Mouse (Mus musculus) lung, postnatal 0 days (tissue): ENCODE measurements around the gene Dgkz. TPM values are rescaled to one million over a fixed set of nuclear protein-coding genes. Genes with fewer than 3 reads are reported as not detected.
A peak's percentile ranks its signal among the peaks of the same experiment; 100 is the strongest.

Experiments
- ATAC-seq: fragments of 200-750 bp; cut with Nextera tagmentation; 2 replicates; pipeline ENCODE4 v1.8.0; 2017; ENCODE audit warnings: moderate library complexity
- DNase-seq: peaks from one replicate; pipeline ENCODE4 v3.0.0-alpha.2; 2016; ENCODE audit warnings: low spot score
- H3K27ac ChIP-seq: fragments of 300-500 bp; sonication (generic); 2 replicates; pipeline ENCODE4 v1.5.1; 2014; ENCODE audit warnings: antibody characterized with exemption, mild to moderate bottlenecking, low read length, mixed read lengths
- H3K27me3 ChIP-seq: fragments of 300-500 bp; sonication (generic); replicated peaks from 2 replicates; pipeline ENCODE4 v1.6.1; 2014; ENCODE audit warnings: low read length, mixed read lengths; ENCODE audit not compliant: insufficient read depth
- H3K36me3 ChIP-seq: fragments of 300-500 bp; sonication (generic); 2 replicates; pipeline ENCODE4 v1.6.1; 2014; ENCODE audit warnings: low read length, mixed read lengths; ENCODE audit not compliant: insufficient read depth
- H3K4me1 ChIP-seq: fragments of 300-500 bp; sonication (generic); 2 replicates; pipeline ENCODE4 v1.6.1; 2014; ENCODE audit warnings: antibody characterized with exemption, low read depth, low read length, mixed read lengths; ENCODE audit not compliant: insufficient read depth
- H3K4me2 ChIP-seq: fragments of 300-500 bp; sonication (generic); replicated peaks from 2 replicates; pipeline ENCODE4 v1.6.1; 2014; ENCODE audit warnings: low read depth, mild to moderate bottlenecking, low read length, moderate library complexity, mixed read lengths
- H3K4me3 ChIP-seq: fragments of 300-500 bp; sonication (generic); 2 replicates; pipeline ENCODE4 v1.5.1; 2014; ENCODE audit warnings: low read depth, low read length
- H3K9ac ChIP-seq: fragments of 300-500 bp; sonication (generic); replicated peaks from 2 replicates; pipeline ENCODE4 v1.6.1; 2014; ENCODE audit warnings: low read depth, mild to moderate bottlenecking
- H3K9me3 ChIP-seq: fragments of 300-500 bp; sonication (generic); 2 replicates; pipeline ENCODE4 v1.6.1; 2016; ENCODE audit warnings: low read length, mixed read lengths
- CTCF ChIP-seq: IDR thresholded peaks from 2 replicates; pipeline ENCODE4 v1.5.1; 2016; ENCODE audit warnings: antibody characterized with exemption, mild to moderate bottlenecking
- EP300 ChIP-seq: IDR thresholded peaks from 2 replicates; pipeline ENCODE4 v1.6.1; 2016; ENCODE audit warnings: antibody characterized with exemption, mild to moderate bottlenecking, control low read depth
- WGBS: fragments of 180-500 bp; shearing (Covaris S2); extraction: QIAGEN DNeasy Blood & Tissue Kit; methylation state at CpG from one replicate; pipeline ENCODE4 v1.1.7; 2014; 5-methylcytosine and 5-hydroxymethylcytosine counted together
- polyA plus RNA-seq: library from polyadenylated mRNA; unstranded; fragments of >200 nt; fragmentation: Nextera tagmentation; extraction: Ambion mirVana; gene quantifications from 2 replicates; pipeline ENCODE4 v1.2.1, GENCODE M21; 2015

Gene Dgkz
- polyA plus RNA-seq, 1 experiment from 2014 or later = 50.7 TPM

GRCm38 (mm10) chr2:91947397-91948150 lies 28.1 kb downstream of the Dgkz start:
- TF ChIP-seq EP300 (no peak), CTCF (no peak; the same call in 1 of the 2 replicates)
- ATAC-seq = peak; percentile 49
- Histone ChIP-seq H3K4me3 (no peak overlapping the region), H3K9me3 (no peaks in the 10 kb centered on the region), H3K36me3 (no peaks in the 10 kb centered on the region), H3K27me3 (no peaks in the 10 kb centered on the region), H3K27ac (peak overlapping the region; percentile 40), H3K4me2 (no peak overlapping the region), H3K9ac (no peak overlapping the region), H3K4me1 (peaks cover 33% of the 10 kb centered on the region)
- WGBS = 46% methylated on average over 11 of the region's 11 CpGs
- DNase-seq = peak; percentile 54

DNA sequence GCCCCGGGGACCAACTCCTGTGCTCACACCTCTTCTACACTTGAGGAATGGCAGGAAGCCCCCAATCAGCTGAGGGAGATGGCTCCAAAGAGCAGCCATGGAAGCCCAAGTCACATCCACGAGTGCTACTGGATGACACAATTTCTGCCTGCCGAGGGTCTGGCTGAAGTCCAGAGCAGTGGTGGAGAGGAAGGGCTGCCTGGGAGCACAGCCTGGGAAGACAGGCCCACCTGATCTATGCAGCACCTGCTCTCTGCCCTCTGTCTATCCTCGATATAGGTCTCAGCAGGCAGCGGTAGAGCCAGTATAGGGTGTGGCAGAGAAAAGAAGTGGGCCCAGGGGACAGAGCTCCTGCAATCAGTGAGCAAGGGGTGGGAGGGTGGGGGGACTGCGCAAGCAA lies 28.8 kb downstream of the Dgkz start:
- ATAC-seq = no peak
- no peak overlapping the region for H3K27ac ChIP-seq
- no peak overlapping the region for H3K4me2 ChIP-seq

DNA sequence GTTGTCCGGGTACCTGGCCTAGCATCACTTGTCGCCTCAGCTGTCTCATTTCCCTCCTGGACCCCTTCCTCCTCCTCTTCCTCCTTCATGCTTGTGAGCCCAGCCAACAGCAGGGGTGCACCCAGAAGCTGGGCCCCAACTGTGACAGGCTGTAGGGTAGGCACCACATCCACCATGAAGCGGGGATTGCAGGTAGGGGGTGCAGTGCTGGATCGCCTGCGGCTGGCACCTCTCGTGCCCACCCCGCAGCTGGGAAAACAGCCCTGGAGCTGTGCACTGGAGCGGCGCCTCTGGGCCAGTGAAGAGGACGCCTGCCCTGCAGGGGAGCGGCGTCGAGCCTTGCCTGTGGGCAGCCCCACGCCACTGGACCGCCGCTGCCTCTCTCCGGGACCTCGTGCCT lies 30.2 kb downstream of the Dgkz start, which contains the start of gene Gm9821:
Gm9821 (plus strand) TSS at position 221 of the 400 bp plus-strand sequence.
- Histone ChIP-seq H3K27me3 (no peaks in the 10 kb centered on the region), H3K27ac (no peak within 1 kb of the TSS), H3K36me3 (no peaks in the 10 kb centered on the region), H3K4me3 (no peak within 1 kb of the TSS), H3K4me1 (peaks cover 30% of the 10 kb centered on the region), H3K9ac (no peak within 1 kb of the TSS), H3K4me2 (no peak within 1 kb of the TSS), H3K9me3 (no peaks in the 10 kb centered on the region)
- ATAC-seq = no peak
- TF ChIP-seq EP300 (no peak), CTCF (no peak)
- 91% methylated on average over 17 of the region's 18 CpGs for WGBS
- DNase-seq = no peak

More for the DNA sequence above, 28.8 kb downstream of the Dgkz start:
- Histone ChIP-seq H3K4me1 (peaks cover 33% of the 10 kb centered on the region), H3K27me3 (no peaks in the 10 kb centered on the region), H3K9ac (no peak overlapping the region), H3K36me3 (no peaks in the 10 kb centered on the region), H3K4me3 (no peak overlapping the region), H3K9me3 (no peaks in the 10 kb centered on the region)
- DNase-seq = no peak
- WGBS = 36% methylated on average over 6 of the region's 6 CpGs
- TF ChIP-seq CTCF (no peak), EP300 (no peak)

DNA sequence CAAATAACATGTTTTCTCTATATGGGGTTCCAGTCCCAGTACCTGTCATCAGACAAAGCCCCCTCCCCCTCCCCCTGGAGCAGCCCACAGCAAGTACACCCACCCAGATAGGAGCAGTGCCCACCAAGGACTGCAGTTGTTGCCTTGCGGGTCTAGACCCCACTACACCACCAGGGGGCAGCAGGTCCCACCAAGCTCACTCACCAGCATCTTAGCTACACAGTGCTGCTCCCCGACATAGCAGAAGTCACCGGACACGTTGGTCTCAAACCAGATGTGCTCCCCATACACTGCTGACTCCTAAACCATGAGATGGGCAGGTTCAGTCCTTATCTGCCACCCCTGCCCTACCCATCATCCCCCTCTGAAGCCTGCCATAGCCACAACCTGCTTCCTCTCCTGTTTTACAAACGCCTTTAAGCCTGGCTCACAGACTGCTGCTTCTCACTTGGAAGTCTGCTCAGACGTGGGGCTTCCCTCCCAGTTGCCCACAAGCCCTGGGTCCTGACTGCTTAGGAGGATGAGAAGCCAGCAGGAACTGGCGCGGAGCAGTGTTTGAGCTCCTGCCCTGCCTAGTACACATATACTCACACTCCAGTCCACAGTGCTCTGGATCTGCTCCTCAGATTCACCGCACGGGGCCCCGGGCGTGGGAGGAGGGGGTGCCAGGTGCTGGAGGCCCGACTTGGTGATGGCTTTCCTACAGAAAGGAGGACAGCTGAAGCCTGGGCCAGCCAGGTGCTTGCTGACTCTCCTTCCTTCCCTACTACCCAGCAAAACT lies 31.3 kb downstream of the Dgkz start:
- ATAC-seq = peak; percentile 59
- peaks cover 6% of the 10 kb centered on the region; the same call in 1 of the 2 replicates for H3K36me3 ChIP-seq
- TF ChIP-seq EP300 (no peak), CTCF (peak; percentile 98)

DNA sequence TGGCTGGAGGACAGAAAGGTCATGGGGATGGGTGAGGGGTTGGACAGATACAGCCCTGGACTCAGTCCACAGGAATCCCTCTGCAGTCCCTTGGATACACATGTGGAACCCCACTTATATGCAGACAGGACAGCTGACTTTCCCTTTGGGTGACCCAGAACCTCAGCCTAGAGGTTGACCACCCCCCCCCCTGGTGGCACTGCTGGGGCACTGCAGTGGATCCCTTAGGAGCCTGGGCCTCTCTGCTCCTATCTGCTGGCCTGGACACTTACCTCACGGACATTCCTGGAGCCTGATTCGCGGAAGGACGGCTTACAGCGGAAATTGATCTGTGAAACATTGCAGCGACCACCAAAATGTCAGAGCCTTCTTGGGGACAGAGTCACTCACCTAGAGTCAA lies 33.3 kb downstream of the Dgkz start:
- no peak overlapping the region for H3K4me3 ChIP-seq
- TF ChIP-seq CTCF (peak; percentile 67), EP300 (no peak)
- H3K27ac ChIP-seq = no peak overlapping the region
- no peak overlapping the region for H3K4me2 ChIP-seq
- H3K27me3 ChIP-seq = no peaks in the 10 kb centered on the region
- peaks cover 26% of the 10 kb centered on the region for H3K36me3 ChIP-seq
- H3K9me3 ChIP-seq = no peaks in the 10 kb centered on the region
- DNase-seq (no peak), ATAC-seq (no peak; the same call in 1 of the 2 replicates)
- WGBS = 63% methylated on average over 6 of the region's 6 CpGs
- H3K4me1 ChIP-seq = peaks cover 11% of the 10 kb centered on the region; the same call in 1 of the 2 replicates
- no peak overlapping the region for H3K9ac ChIP-seq

More for the DNA sequence above, 31.3 kb downstream of the Dgkz start:
- no peaks in the 10 kb centered on the region for H3K27me3 ChIP-seq
- H3K27ac ChIP-seq = no peak overlapping the region
- no peak overlapping the region for H3K4me2 ChIP-seq
- no peaks in the 10 kb centered on the region for H3K9me3 ChIP-seq
- peak; percentile 80 for DNase-seq
- H3K4me1 ChIP-seq = peaks cover 19% of the 10 kb centered on the region; the same call in 1 of the 2 replicates
- 49% methylated on average over 13 of the region's 13 CpGs for WGBS
- H3K9ac ChIP-seq = no peak overlapping the region
- no peak overlapping the region for H3K4me3 ChIP-seq

- no peak overlapping the region for H3K27ac ChIP-seq
- WGBS = 86% methylated on average over 15 of the region's 15 CpGs
- no peak overlapping the region for H3K4me3 ChIP-seq
- 0 out of 2 replicates have a peak, but pooled peaks cover 2% of the 10 kb centered on the region for H3K4me1 ChIP-seq
- no peak overlapping the region for H3K4me2 ChIP-seq
- TF ChIP-seq EP300 (no peak), CTCF (no peak)
- H3K9me3 ChIP-seq = no peaks in the 10 kb centered on the region
- no peaks in the 10 kb centered on the region for H3K27me3 ChIP-seq
- ATAC-seq = no peak
- no peak overlapping the region for H3K9ac ChIP-seq
- H3K36me3 ChIP-seq = peaks cover 45% of the 10 kb centered on the region
- no peak for DNase-seq
These were observed 36.2 kb downstream of the Dgkz start for GRCm38 (mm10) chr2:91939303-91939935.
